ENCODE assay signal across 11 mouse cellular contexts in the genomic region with DNA sequence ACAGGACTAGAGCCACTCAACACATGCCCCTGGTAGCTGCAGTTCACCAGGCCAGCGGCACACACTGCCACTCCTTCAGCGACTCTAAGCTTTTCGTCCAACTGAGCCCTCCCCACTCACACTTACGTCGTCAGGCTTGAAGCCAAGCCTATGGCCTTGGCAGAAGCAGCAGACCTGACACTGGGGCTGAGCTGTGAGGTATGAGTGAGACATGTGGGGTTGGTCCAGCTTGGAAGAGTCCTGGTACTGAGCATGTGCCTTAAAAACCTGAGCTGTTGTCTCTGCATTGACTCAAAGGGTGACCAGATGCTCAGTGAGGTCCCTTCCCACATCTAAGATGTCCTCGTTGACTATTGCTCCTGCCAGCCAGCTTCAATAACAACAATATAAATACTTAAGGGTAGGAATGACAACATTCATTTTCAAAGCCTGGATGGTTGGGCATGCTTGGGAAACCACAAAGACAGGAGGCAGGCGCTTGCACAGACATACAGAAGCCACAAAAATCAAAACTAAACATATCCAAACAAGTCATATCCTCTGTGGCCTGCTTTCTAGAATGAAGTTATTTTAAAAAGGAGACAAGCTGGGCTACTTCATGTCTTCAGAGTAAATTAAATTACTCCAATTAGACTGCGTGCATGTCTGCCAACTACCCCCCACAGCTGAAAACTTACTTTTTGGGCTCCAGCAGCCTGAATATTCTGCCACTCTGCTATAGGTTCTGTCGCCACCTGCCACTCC. TPM values are rescaled to one million over a fixed set of nuclear protein-coding genes. Genes with fewer than 3 reads are reported as not detected.
DNase-seq lines count a peak whose midpoint lies in the region; ATAC-seq lines count a peak whose summit lies in the region.
"Had no signal": no experiment of that assay in that cellular context is flagged by ENCODE, and none has a peak within 500 bp of the region (broad histone marks: within the 10 kb centered on the region; RNA-seq: fewer than 3 reads in every experiment).

No protein-coding gene starts in this region.

- H3K4me1 ChIP-seq in heart, embryonic 10.5 days: no peaks in the 10 kb centered on the region
- peaks cover 23% of the 10 kb centered on the region for H3K4me1 ChIP-seq in lung, embryonic 15.5 days
- no peaks in the 10 kb centered on the region for H3K4me1 ChIP-seq in midbrain, embryonic 14.5 days (ENCODE audit: control insufficient read depth, insufficient read depth, low read length)
- H3K4me1 ChIP-seq in hindbrain, embryonic 13.5 days (replicated peaks): no peaks in the 10 kb centered on the region
- H3K4me1 ChIP-seq: forebrain, embryonic 12.5 days had no signal

- peak; percentile 87 for ATAC-seq in lung, embryonic 15.5 days (ENCODE audit: borderline replicate concordance, extremely low read depth, low FRiP score, low TSS enrichment)
- no peak for ATAC-seq in midbrain, embryonic 14.5 days (ENCODE audit: low FRiP score, low TSS enrichment)
- no peak for ATAC-seq in hindbrain, embryonic 13.5 days (ENCODE audit: low FRiP score)
- ATAC-seq: intestine, embryonic 16.5 days had no signal

- no peaks in the 10 kb centered on the region for H3K27me3 ChIP-seq in heart, embryonic 10.5 days (ENCODE audit: insufficient read depth, poor library complexity, severe bottlenecking)
- no peaks in the 10 kb centered on the region for H3K27me3 ChIP-seq in lung, embryonic 15.5 days
- H3K27me3 ChIP-seq in midbrain, embryonic 14.5 days (ENCODE audit: control insufficient read depth, insufficient read depth, low read length): no peaks in the 10 kb centered on the region
- H3K27me3 ChIP-seq in hindbrain, embryonic 13.5 days: no peaks in the 10 kb centered on the region
- H3K27me3 ChIP-seq: forebrain, embryonic 12.5 days had no signal

- H3K9ac ChIP-seq in lung, embryonic 15.5 days: no peak overlapping the region
- H3K9ac ChIP-seq in midbrain, embryonic 14.5 days (replicated peaks; ENCODE audit: low read length): no peak overlapping the region
- H3K9ac ChIP-seq in hindbrain, embryonic 13.5 days: no peak overlapping the region
- H3K9ac ChIP-seq: forebrain, embryonic 12.5 days had no signal

- H3K4me2 ChIP-seq in lung, embryonic 15.5 days: no peak overlapping the region
- H3K4me2 ChIP-seq in midbrain, embryonic 14.5 days (ENCODE audit: low read length): no peak overlapping the region
- no peak overlapping the region for H3K4me2 ChIP-seq in hindbrain, embryonic 13.5 days
- H3K4me2 ChIP-seq: forebrain, embryonic 12.5 days; midbrain, embryonic 11.5 days had no signal

- no peak overlapping the region for H3K4me3 ChIP-seq in heart, embryonic 10.5 days
- no peak overlapping the region for H3K4me3 ChIP-seq in lung, embryonic 15.5 days
- no peak overlapping the region for H3K4me3 ChIP-seq in midbrain, embryonic 14.5 days (replicated peaks; ENCODE audit: low read depth, low read length)
- H3K4me3 ChIP-seq in hindbrain, embryonic 13.5 days: no peak overlapping the region
- H3K4me3 ChIP-seq: forebrain, embryonic 12.5 days had no signal

- 88% methylated on average over 9 of the region's 9 CpGs for WGBS in heart, embryonic 10.5 days
- WGBS in lung, embryonic 15.5 days: 66% methylated on average over 9 of the region's 9 CpGs
- WGBS in midbrain, embryonic 14.5 days: 95% methylated on average over 9 of the region's 9 CpGs
- WGBS in hindbrain, embryonic 13.5 days: 93% methylated on average over 9 of the region's 9 CpGs

- H3K36me3 ChIP-seq in heart, embryonic 10.5 days: peaks cover 56% of the 10 kb centered on the region
- H3K36me3 ChIP-seq in lung, embryonic 15.5 days: peaks cover 7% of the 10 kb centered on the region
- peaks cover 26% of the 10 kb centered on the region for H3K36me3 ChIP-seq in midbrain, embryonic 14.5 days (ENCODE audit: control insufficient read depth, insufficient read depth, low read length)
- peaks cover 39% of the 10 kb centered on the region for H3K36me3 ChIP-seq in hindbrain, embryonic 13.5 days

- DNase-seq in heart, adult 18-20 months: peak; percentile 70 to 79
- no peak for DNase-seq in heart, embryonic 10.5 days (ENCODE audit: low spot score)
- peak; percentile 94 for DNase-seq in adipocyte (ENCODE audit: low spot score)
- DNase-seq in cerebellum, adult 9-10 months: peak; percentile 69
- DNase-seq in midbrain, embryonic 14.5 days: no peak
- no peak for DNase-seq in right cerebral cortex, postnatal 4 days

- H3K9me3 ChIP-seq in heart, embryonic 10.5 days: no peaks in the 10 kb centered on the region
- no peaks in the 10 kb centered on the region for H3K9me3 ChIP-seq in lung, embryonic 15.5 days
- no peaks in the 10 kb centered on the region for H3K9me3 ChIP-seq in midbrain, embryonic 14.5 days (ENCODE audit: control insufficient read depth, low read length)
- no peaks in the 10 kb centered on the region for H3K9me3 ChIP-seq in hindbrain, embryonic 13.5 days
- H3K9me3 ChIP-seq: forebrain, embryonic 12.5 days had no signal

- H3K27ac ChIP-seq in heart, embryonic 10.5 days: no peak overlapping the region
- H3K27ac ChIP-seq in lung, embryonic 15.5 days: peak overlapping the region; percentile 54
- H3K27ac ChIP-seq in midbrain, embryonic 14.5 days (replicated peaks; ENCODE audit: low read depth, low read length): no peak overlapping the region
- H3K27ac ChIP-seq in hindbrain, embryonic 13.5 days: no peak overlapping the region
- H3K27ac ChIP-seq: forebrain, embryonic 12.5 days had no signal

RNA-seq across cellular contexts. Expression of gene Dguok, which starts 10.6 kb away (rescaled TPM):
- 10 to 100 TPM; 34.7 to 35.0 TPM for total RNA-seq in heart, adult 18-20 months (2021)
- 56.5 and 59.1 TPM in 2 replicates for polyA plus RNA-seq in heart, embryonic 10.5 days (2016; fragmentation: Nextera tagmentation; extraction: Ambion mirVana)
- polyA plus RNA-seq in lung, embryonic 15.5 days (2015; fragmentation: Nextera tagmentation; extraction: Ambion mirVana): 78.5 and 80.3 TPM in 2 replicates
- 66.6 and 68.5 TPM in 2 replicates for polyA plus RNA-seq in midbrain, embryonic 14.5 days (2014; fragmentation: Nextera tagmentation; extraction: Ambion mirVana)
- polyA plus RNA-seq in hindbrain, embryonic 13.5 days (2015; fragmentation: Nextera tagmentation; extraction: Ambion mirVana): 69.1 and 69.7 TPM in 2 replicates

RNA-seq across cellular contexts. Expression of gene Tet3, which starts 37.3 kb away (rescaled TPM):
- 10 to 100 TPM; 11.5 to 12.7 TPM for total RNA-seq in heart, adult 18-20 months (2021)
- polyA plus RNA-seq in heart, embryonic 10.5 days (2016; fragmentation: Nextera tagmentation; extraction: Ambion mirVana): 29.8 and 31.3 TPM in 2 replicates
- polyA plus RNA-seq in lung, embryonic 15.5 days (2015; fragmentation: Nextera tagmentation; extraction: Ambion mirVana): 36.1 and 37.1 TPM in 2 replicates
- polyA plus RNA-seq in midbrain, embryonic 14.5 days (2014; fragmentation: Nextera tagmentation; extraction: Ambion mirVana): 50.0 and 56.0 TPM in 2 replicates
- 69.8 and 75.4 TPM in 2 replicates for polyA plus RNA-seq in hindbrain, embryonic 13.5 days (2015; fragmentation: Nextera tagmentation; extraction: Ambion mirVana)

RNA-seq across cellular contexts. Expression of gene Actg2, which starts 39.9 kb away (rescaled TPM):
- total RNA-seq in heart, adult 18-20 months (2021): 1 to 10 TPM in 1 of 2 experiments, under 1 TPM in 1; 0.84 to 1.9 TPM
- polyA plus RNA-seq in heart, embryonic 10.5 days (2016; fragmentation: Nextera tagmentation; extraction: Ambion mirVana): 1.7 and 7.0 TPM in 2 replicates
- 172 and 210 TPM in 2 replicates for polyA plus RNA-seq in lung, embryonic 15.5 days (2015; fragmentation: Nextera tagmentation; extraction: Ambion mirVana)
- 2.3 TPM in 1 of 2 replicates, not detected in the other for polyA plus RNA-seq in midbrain, embryonic 14.5 days (2014; fragmentation: Nextera tagmentation; extraction: Ambion mirVana)
- polyA plus RNA-seq in hindbrain, embryonic 13.5 days (2015; fragmentation: Nextera tagmentation; extraction: Ambion mirVana): 2.0 and 2.8 TPM in 2 replicates

Comparison
In these comparisons a context has a peak if more than half of its experiments do, and no peak if none do; other contexts are left out.
1. DNase-seq: peak in heart, adult 18-20 months (2 of 2), adipocyte (single experiment) and cerebellum, adult 9-10 months (single experiment); none in heart, embryonic 10.5 days (single experiment), midbrain, embryonic 14.5 days (single experiment) and right cerebral cortex, postnatal 4 days (single experiment).
2. RNA of gene Actg2, which starts 39.9 kb away (polyA plus RNA-seq): 172 to 210 TPM in lung, embryonic 15.5 days; 1.7 to 7.0 TPM in heart, embryonic 10.5 days, 2.3 TPM in midbrain, embryonic 14.5 days and 2.0 to 2.8 TPM in hindbrain, embryonic 13.5 days; every median in the first group is over 10 times any median in the second.